8 mouse cellular contexts compared by ENCODE assay signal in genomic region chr17:24414230-24414976, GRCm38 (mm10). TPM values are rescaled to one million over a fixed set of nuclear protein-coding genes. Genes with fewer than 3 reads are reported as not detected.
DNase-seq lines count a peak whose midpoint lies in the region; ATAC-seq and TF ChIP-seq lines count a peak whose summit lies in the region.

TSS of gene Rnps1 (plus strand) at chr17:24414565.

- TF ChIP-seq POLR2A in MEL (IDR thresholded peaks at IDR 0.05; ENCODE audit: control insufficient read depth in 1 of 2, insufficient read depth in 1 of 2, low read depth in 1 of 2, low read length in 2 of 2, poor library complexity in 1 of 2), result peak; percentile 61 to 84
- peak; percentile 79; the same call in 1 of the 2 replicates for TF ChIP-seq POLR2A in cerebellum, adult 2 months (IDR thresholded peaks at IDR 0.05; ENCODE audit: borderline replicate concordance, insufficient read depth, low read length)

- H3K79me2 ChIP-seq in MEL (ENCODE audit: control insufficient read depth, insufficient read depth, low read length, poor library complexity), result peaks cover 44% of the 10 kb centered on the region

- ATAC-seq in forebrain, postnatal 0 days, result peak; percentile 97
- peak; percentile 96 for ATAC-seq in lung, embryonic 15.5 days (ENCODE audit: borderline replicate concordance, extremely low read depth, low FRiP score, low TSS enrichment)

- DNase-seq in MEL (ENCODE audit: low read depth, low spot score), result peak; percentile 100
- peak; percentile 94 for DNase-seq in cerebellum, adult 2 months
- DNase-seq in forebrain, postnatal 0 days, result peak; percentile 99
- peak; percentile 94 for DNase-seq in heart, postnatal 4 days
- peak; percentile 88 to 89 for DNase-seq in layer of hippocampus, adult 8-10 months (ENCODE audit: low spot score in 2 of 2)
- peak; percentile 92 for DNase-seq in ovary, adult 18-20 months (ENCODE audit: low spot score)
- peak; percentile 99 for DNase-seq in thymus, postnatal 0 days (ENCODE audit: low spot score)

- H3K4me1 ChIP-seq in MEL (ENCODE audit: control insufficient read depth in 1 of 2, insufficient read depth in 2 of 2, low read length in 2 of 2), result peaks cover 3 to 25% of the 10 kb centered on the region in 2 experiments
- peaks cover 11% of the 10 kb centered on the region; the same call in 1 of the 2 replicates for H3K4me1 ChIP-seq in cerebellum, adult 2 months (ENCODE audit: control insufficient read depth, insufficient read depth, low read length)
- H3K4me1 ChIP-seq in forebrain, postnatal 0 days (ENCODE audit: insufficient read depth), result peaks cover 10% of the 10 kb centered on the region; the same call in 1 of the 2 replicates
- H3K4me1 ChIP-seq in lung, embryonic 15.5 days, result peaks cover 31% of the 10 kb centered on the region

- H3K27ac ChIP-seq in MEL (ENCODE audit: control insufficient read depth, low read depth, low read length), result peak within 1 kb of the TSS; percentile 89
- peak within 1 kb of the TSS; percentile 35; the same call in 1 of the 2 replicates for H3K27ac ChIP-seq in cerebellum, adult 2 months (ENCODE audit: insufficient read depth, low read length)
- H3K27ac ChIP-seq in forebrain, postnatal 0 days (ENCODE audit: low read depth, low read length), result peak within 1 kb of the TSS; percentile 91
- H3K27ac ChIP-seq in lung, embryonic 15.5 days, result peak within 1 kb of the TSS; percentile 92

- under 1% methylated on average over 64 of the region's 64 CpGs for WGBS in cerebellum, adult 2 months
- WGBS in forebrain, postnatal 0 days, result 2% methylated on average over 64 of the region's 64 CpGs
- WGBS in lung, embryonic 15.5 days, result under 1% methylated on average over 64 of the region's 64 CpGs

- H3K4me2 ChIP-seq in forebrain, postnatal 0 days (ENCODE audit: low read depth), result peak within 1 kb of the TSS; percentile 80
- peak within 1 kb of the TSS; percentile 85 for H3K4me2 ChIP-seq in lung, embryonic 15.5 days

- no peak for TF ChIP-seq CTCF in MEL (IDR thresholded peaks at IDR 0.05 in 2 of 3, conservative IDR thresholded peaks at IDR 0.05 in 1 of 3; ENCODE audit: control insufficient read depth in 1 of 3, insufficient read depth in 1 of 3, low read depth in 2 of 3, low read length in 3 of 3, poor library complexity in 1 of 3, severe bottlenecking in 1 of 3)
- TF ChIP-seq CTCF in cerebellum, adult 2 months (IDR thresholded peaks at IDR 0.05; ENCODE audit: borderline replicate concordance, insufficient read depth, low read depth, low read length), result no peak
- TF ChIP-seq CTCF in forebrain, postnatal 0 days (IDR thresholded peaks at IDR 0.05; ENCODE audit: low read depth), result no peak

- no peak for TF ChIP-seq EP300 in MEL (IDR thresholded peaks at IDR 0.05; ENCODE audit: low read depth in 1 of 2, low read length in 2 of 2)

- no peaks in the 10 kb centered on the region for H3K27me3 ChIP-seq in MEL (ENCODE audit: control insufficient read depth in 1 of 2, insufficient read depth in 2 of 2, low read length in 2 of 2)
- no peaks in the 10 kb centered on the region for H3K27me3 ChIP-seq in cerebellum, adult 2 months (ENCODE audit: control insufficient read depth, insufficient read depth, low read length)
- no peaks in the 10 kb centered on the region for H3K27me3 ChIP-seq in forebrain, postnatal 0 days (ENCODE audit: insufficient read depth, low read length)
- H3K27me3 ChIP-seq in lung, embryonic 15.5 days, result no peaks in the 10 kb centered on the region

- no peaks in the 10 kb centered on the region for H3K9me3 ChIP-seq in MEL (replicated peaks; ENCODE audit: insufficient read depth, low read length)
- no peaks in the 10 kb centered on the region for H3K9me3 ChIP-seq in forebrain, postnatal 0 days (ENCODE audit: low read length)
- H3K9me3 ChIP-seq in lung, embryonic 15.5 days, result no peaks in the 10 kb centered on the region

- peak within 1 kb of the TSS; percentile 91 for H3K9ac ChIP-seq in MEL (ENCODE audit: control insufficient read depth, low read depth, low read length, poor library complexity, severe bottlenecking)
- H3K9ac ChIP-seq in forebrain, postnatal 0 days, result peak within 1 kb of the TSS; percentile 74
- H3K9ac ChIP-seq in lung, embryonic 15.5 days, result peak within 1 kb of the TSS; percentile 90

- TF ChIP-seq RAD21 in MEL (IDR thresholded peaks at IDR 0.05; ENCODE audit: low read depth, low read length), result no peak

- H3K4me3 ChIP-seq in MEL (ENCODE audit: control insufficient read depth in 1 of 2, insufficient read depth in 1 of 2, low read depth in 2 of 2, low read length in 2 of 2), result peak within 1 kb of the TSS; percentile 74 to 81
- H3K4me3 ChIP-seq in cerebellum, adult 2 months (replicated peaks; ENCODE audit: insufficient read depth, low read depth, low read length), result peak within 1 kb of the TSS; percentile 90
- H3K4me3 ChIP-seq in forebrain, postnatal 0 days (ENCODE audit: low read depth, low read length), result peak within 1 kb of the TSS; percentile 59
- peak within 1 kb of the TSS; percentile 78 for H3K4me3 ChIP-seq in lung, embryonic 15.5 days

- H3K36me3 ChIP-seq in MEL (ENCODE audit: control insufficient read depth in 1 of 2, insufficient read depth in 2 of 2, low read length in 2 of 2), result peaks cover 19 to 36% of the 10 kb centered on the region in 2 experiments
- peaks cover 48% of the 10 kb centered on the region for H3K36me3 ChIP-seq in forebrain, postnatal 0 days (ENCODE audit: insufficient read depth)
- H3K36me3 ChIP-seq in lung, embryonic 15.5 days, result peaks cover 51% of the 10 kb centered on the region

TF ChIP-seq in MEL, 35 proteins besides CTCF, POLR2A, EP300 and RAD21 (continues in another document):
- TF ChIP-seq BHLHE40 (IDR thresholded peaks at IDR 0.05; ENCODE audit: borderline replicate concordance, low read depth, low read length) (no peak), SMC3 (IDR thresholded peaks at IDR 0.05; ENCODE audit: low read depth, low read length) (no peak), CHD1 (IDR thresholded peaks at IDR 0.05; ENCODE audit: low read depth, low read length) (no peak), MAFK (IDR thresholded peaks at IDR 0.05; ENCODE audit: borderline replicate concordance, low read depth, low read length) (no peak), NELFE (IDR thresholded peaks at IDR 0.05; ENCODE audit: low read depth, low read length) (peak; percentile 87), ZMIZ1 (IDR thresholded peaks at IDR 0.05; ENCODE audit: low read depth, low read length) (no peak), UBTF (IDR thresholded peaks at IDR 0.05; ENCODE audit: borderline replicate concordance, insufficient read depth, low read depth, low read length) (no peak), MYC (IDR thresholded peaks at IDR 0.05; ENCODE audit: low read depth, low read length) (peak; percentile 93), JUND (IDR thresholded peaks at IDR 0.05; ENCODE audit: low read depth, low read length) (no peak), TBP (IDR thresholded peaks at IDR 0.05; ENCODE audit: low read depth, low read length) (no peak), MXI1 (IDR thresholded peaks at IDR 0.05; ENCODE audit: low read depth, low read length) (peak; percentile 60), MEF2A (IDR thresholded peaks at IDR 0.05; ENCODE audit: extremely low read depth, insufficient replicate concordance, low read depth, low read length, poor library complexity, severe bottlenecking) (no peak), ZNF384 (IDR thresholded peaks at IDR 0.05; ENCODE audit: low read depth, low read length) (no peak), GATA1 (IDR thresholded peaks at IDR 0.05; ENCODE audit: low read depth, low read length) (no peak), ELF1 (IDR thresholded peaks at IDR 0.05; ENCODE audit: low read depth, low read length) (peak; percentile 52), MYB (IDR thresholded peaks at IDR 0.05; ENCODE audit: low read depth, low read length) (no peak), MAZ (IDR thresholded peaks at IDR 0.05; ENCODE audit: low read depth, low read length) (no peak), USF1 (IDR thresholded peaks at IDR 0.05; ENCODE audit: low read depth, low read length) (no peak), E2F4 (IDR thresholded peaks at IDR 0.05; ENCODE audit: borderline replicate concordance, low read depth, low read length) (peak; percentile 89), KAT2A (conservative IDR thresholded peaks at IDR 0.05; ENCODE audit: low read depth, low read length) (peak; percentile 83), ZKSCAN1 (IDR thresholded peaks at IDR 0.05; ENCODE audit: low read depth, low read length) (no peak), SIN3A (IDR thresholded peaks at IDR 0.05; ENCODE audit: low read length) (peak; percentile 75), GABPA (IDR thresholded peaks at IDR 0.05; ENCODE audit: low read depth, low read length) (no peak), NRF1 (IDR thresholded peaks at IDR 0.05; ENCODE audit: insufficient read depth, low read depth, low read length, poor library complexity, severe bottlenecking) (peak; percentile 54; the same call in 1 of the 2 replicates), TCF12 (IDR thresholded peaks at IDR 0.05; ENCODE audit: low read depth, low read length) (0 out of 2 replicates have a peak, but pooled peaks have one; percentile 18), ETS1 (IDR thresholded peaks at IDR 0.05; ENCODE audit: low read depth, low read length) (no peak), TAL1 (IDR thresholded peaks at IDR 0.05; ENCODE audit: low read length) (no peak), ZC3H11A (IDR thresholded peaks at IDR 0.05; ENCODE audit: low read depth, low read length) (no peak), CHD2 (IDR thresholded peaks at IDR 0.05; ENCODE audit: low read length) (no peak), MAX (IDR thresholded peaks at IDR 0.05; ENCODE audit: low read length) (peak; percentile 81), POLR2AphosphoS2 (IDR thresholded peaks at IDR 0.05; ENCODE audit: low read length) (peak; percentile 69), RCOR1 (IDR thresholded peaks at IDR 0.05; ENCODE audit: low read depth, low read length) (no peak), POLR2AphosphoS5 (IDR thresholded peaks at IDR 0.05; ENCODE audit: borderline replicate concordance, low read depth, low read length) (no peak)

RNA-seq across cellular contexts. Expression of gene Rnps1, which starts in this region (rescaled TPM):
- total RNA-seq in MEL (2012; rRNA removed), result 156 and 167 TPM in 2 replicates
- 100 to 1,000 TPM in 1 of 2 experiments, not detected in 1; 282 TPM for polyA plus RNA-seq in MEL (2012; ENCODE audit: insufficient read depth in 1 of 2, insufficient read length in 2 of 2, low read depth in 1 of 2, low replicate concordance in 2 of 2, missing spikeins in 1 of 2)
- polyA plus RNA-seq in cerebellum, adult 2 months (2012; rRNA removed), result 254 and 263 TPM in 2 replicates
- 289 and 291 TPM in 2 replicates for total RNA-seq in forebrain, postnatal 0 days (2014; rRNA removed)
- polyA plus RNA-seq in forebrain, postnatal 0 days (2015; fragmentation: Nextera tagmentation; extraction: Ambion mirVana), result 361 and 363 TPM in 2 replicates
- 100 to 1,000 TPM; 130 to 135 TPM for total RNA-seq in heart, postnatal 4 days (2021)
- 100 to 1,000 TPM; 122 to 134 (median 134) TPM for total RNA-seq in layer of hippocampus, adult 8-10 months (2022)
- polyA plus RNA-seq in lung, embryonic 15.5 days (2015; fragmentation: Nextera tagmentation; extraction: Ambion mirVana), result 258 and 262 TPM in 2 replicates
- polyA plus RNA-seq in thymus, postnatal 0 days (2015; fragmentation: Nextera tagmentation; extraction: Ambion mirVana), result 232 and 240 TPM in 2 replicates

Comparison
In these comparisons a context has a peak if more than half of its experiments do, and no peak if none do; other contexts are left out.
1. Peak in every context shown above with its lines: DNase-seq, ATAC-seq, H3K4me3 ChIP-seq and H3K27ac ChIP-seq.
2. H3K27ac ChIP-seq: peak in every context shown above with its lines; median percentile 92 in lung, embryonic 15.5 days; 91 in forebrain, postnatal 0 days; 89 in MEL; 35 in cerebellum, adult 2 months.